Mouse (Mus musculus): ENCODE data around the gene Cpsf4l. TPM values are rescaled to one million over a fixed set of nuclear protein-coding genes. Genes with fewer than 3 reads are reported as not detected.

Gene Cpsf4l
- total and polyA plus RNA-seq, 2 experiments from 2014 or later = 0.10 TPM; not detected in 1

DNA sequence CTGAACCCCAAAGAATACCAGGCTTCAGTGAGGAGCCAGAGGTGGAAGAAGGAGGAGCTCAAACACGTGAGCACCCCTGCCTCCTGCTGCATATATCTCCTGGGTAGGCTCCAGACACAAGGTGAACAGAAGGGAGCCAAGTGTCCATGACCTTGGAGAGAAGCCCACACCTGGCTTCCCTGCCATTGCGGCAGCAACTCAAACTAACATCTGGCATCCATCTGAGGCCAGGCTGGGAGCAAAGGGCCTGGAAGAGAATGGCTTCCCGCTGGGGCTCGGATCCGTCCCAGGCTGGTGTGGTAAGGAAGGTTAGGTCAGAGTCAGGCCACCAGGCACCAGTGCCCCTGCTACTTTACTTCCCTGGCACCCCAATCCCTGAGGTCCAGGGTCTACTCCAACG lies 18.2 kb upstream of the Cpsf4l start:
- Histone ChIP-seq H3K9me3 (replicated peaks; ENCODE audit: control insufficient read depth, low read length) (no peaks in the 10 kb centered on the region), H3K9ac (replicated peaks; ENCODE audit: low read depth, low read length) (no peak overlapping the region), H3K27ac (ENCODE audit: low read depth) (no peak overlapping the region), H3K4me1 (ENCODE audit: control insufficient read depth, insufficient read depth) (peaks cover 3% of the 10 kb centered on the region; the same call in 1 of the 2 replicates), H3K4me2 (ENCODE audit: low read depth, low read length) (no peak overlapping the region), H3K27me3 (ENCODE audit: control insufficient read depth, insufficient read depth, low read length) (no peaks in the 10 kb centered on the region), H3K36me3 (replicated peaks; ENCODE audit: control insufficient read depth, insufficient read depth, low read length) (peaks cover 30% of the 10 kb centered on the region), H3K4me3 (ENCODE audit: low read depth, low read length) (no peak overlapping the region)
- 64% methylated on average over 6 of the region's 6 CpGs for WGBS
- no peak for ATAC-seq (ENCODE audit: insufficient read depth, low read depth)
- no peak for DNase-seq (ENCODE audit: low spot score)
- no peak for TF ChIP-seq EP300 (IDR thresholded peaks at IDR 0.05; ENCODE audit: low read depth)
- no peak for TF ChIP-seq CTCF (IDR thresholded peaks at IDR 0.05; ENCODE audit: low read depth)

DNA sequence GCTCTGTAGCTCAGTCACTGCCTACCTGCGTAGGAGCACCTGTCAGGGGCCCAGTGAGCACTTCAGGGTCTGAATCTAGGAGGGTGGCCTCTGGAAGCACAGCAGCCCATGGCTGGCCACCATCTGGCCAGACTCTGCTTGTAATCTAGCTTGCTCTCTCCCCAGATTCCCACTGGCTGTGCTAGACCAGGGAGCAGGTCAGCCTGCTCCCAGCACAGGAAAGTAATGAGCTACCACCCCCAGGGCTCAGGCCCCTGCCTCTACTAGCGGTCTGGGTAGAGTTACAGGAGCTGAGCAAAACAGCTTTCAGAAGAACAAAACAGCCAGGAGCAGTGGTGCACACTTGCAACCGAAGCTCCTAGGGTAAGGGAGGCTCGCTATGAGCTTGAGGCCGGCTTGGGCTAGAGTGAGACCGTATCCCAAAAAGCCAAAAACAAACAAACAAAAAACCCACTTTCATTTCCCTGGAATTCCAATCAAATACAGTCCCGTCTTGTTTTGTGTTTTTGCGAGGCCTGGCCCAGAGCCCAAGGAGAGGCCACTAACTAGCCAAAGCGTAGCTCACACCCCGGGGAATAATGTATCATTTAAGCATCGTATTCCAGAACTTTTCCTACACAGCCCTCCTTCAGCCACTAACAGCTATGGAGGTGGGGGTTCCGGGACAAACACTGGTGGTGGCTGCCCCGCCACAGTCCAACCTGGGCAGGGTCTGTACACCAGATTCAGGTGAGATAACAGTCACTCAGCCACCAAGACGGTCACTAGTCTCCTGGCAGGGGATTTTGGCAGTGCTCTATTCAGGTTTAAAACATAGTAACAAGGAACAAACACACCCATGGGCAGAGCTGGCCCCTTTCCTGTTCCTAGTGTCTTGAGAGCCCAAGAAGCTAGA lies 17.4 kb upstream of the Cpsf4l start:
- Histone ChIP-seq H3K27ac (ENCODE audit: low read depth) (peak overlapping the region; percentile 26; the same call in 1 of the 2 replicates), H3K36me3 (replicated peaks; ENCODE audit: control insufficient read depth, insufficient read depth, low read length) (peaks cover 30% of the 10 kb centered on the region), H3K9me3 (replicated peaks; ENCODE audit: control insufficient read depth, low read length) (no peaks in the 10 kb centered on the region), H3K4me1 (ENCODE audit: control insufficient read depth, insufficient read depth) (peaks cover 8% of the 10 kb centered on the region), H3K9ac (replicated peaks; ENCODE audit: low read depth, low read length) (no peak overlapping the region), H3K4me2 (ENCODE audit: low read depth, low read length) (no peak overlapping the region), H3K27me3 (ENCODE audit: control insufficient read depth, insufficient read depth, low read length) (no peaks in the 10 kb centered on the region), H3K4me3 (ENCODE audit: low read depth, low read length) (no peak overlapping the region)
- ATAC-seq (ENCODE audit: insufficient read depth, low read depth) (no peak), DNase-seq (ENCODE audit: low spot score) (no peak)
- TF ChIP-seq EP300 (IDR thresholded peaks at IDR 0.05; ENCODE audit: low read depth) (no peak), CTCF (IDR thresholded peaks at IDR 0.05; ENCODE audit: low read depth) (no peak)
- WGBS = 81% methylated on average over 14 of the region's 14 CpGs

DNA sequence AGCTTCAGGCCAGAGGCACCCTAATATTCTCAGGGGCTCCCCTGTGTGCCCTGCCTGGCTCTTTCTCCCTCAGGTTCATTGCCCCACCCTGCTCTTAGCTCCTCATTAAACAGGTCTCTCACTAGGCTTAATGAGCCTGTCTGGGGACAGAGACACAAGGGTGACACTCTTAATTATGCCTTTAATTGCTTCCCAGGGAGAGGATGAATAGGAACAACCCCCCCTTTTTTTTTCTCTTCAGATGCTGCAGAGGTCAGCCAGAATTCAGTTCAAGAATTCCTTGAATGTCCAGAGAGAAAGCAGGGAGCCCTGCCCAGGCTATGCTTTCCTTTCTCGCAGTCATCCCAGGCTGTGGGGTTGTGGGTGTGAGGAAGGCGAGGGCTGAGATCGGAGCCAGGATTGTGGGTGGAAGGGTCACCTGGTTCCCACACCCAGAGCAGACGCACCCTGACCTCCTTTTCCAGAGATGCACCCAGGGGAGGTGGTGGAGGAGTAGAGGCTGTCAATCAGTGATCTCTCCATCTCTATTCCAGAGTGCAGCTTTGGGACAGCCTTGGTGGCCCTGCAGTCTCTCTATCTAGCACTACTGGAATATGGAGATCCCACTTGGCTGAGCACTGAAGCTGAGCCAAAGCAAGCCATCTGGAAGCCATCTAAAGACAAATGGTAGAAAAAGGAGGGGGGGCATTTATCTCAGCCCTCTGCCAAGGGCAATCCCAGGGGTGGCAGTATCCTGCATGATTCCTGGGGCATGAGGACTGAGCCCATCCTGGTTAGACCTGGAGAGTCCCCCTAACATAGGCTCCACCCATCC lies 15.6 kb upstream of the Cpsf4l start:
- no peaks in the 10 kb centered on the region for H3K9me3 ChIP-seq (replicated peaks; ENCODE audit: control insufficient read depth, low read length)
- H3K27me3 ChIP-seq (ENCODE audit: control insufficient read depth, insufficient read depth, low read length) = no peaks in the 10 kb centered on the region
- peak overlapping the region; percentile 44 for H3K27ac ChIP-seq (ENCODE audit: low read depth)
- no peak for TF ChIP-seq CTCF (IDR thresholded peaks at IDR 0.05; ENCODE audit: low read depth)
- H3K4me3 ChIP-seq (ENCODE audit: low read depth, low read length) = no peak overlapping the region
- 70% methylated on average over 4 of the region's 4 CpGs for WGBS
- H3K4me2 ChIP-seq (ENCODE audit: low read depth, low read length) = no peak overlapping the region
- peaks cover 8% of the 10 kb centered on the region for H3K4me1 ChIP-seq (ENCODE audit: control insufficient read depth, insufficient read depth)
- peaks cover 30% of the 10 kb centered on the region for H3K36me3 ChIP-seq (replicated peaks; ENCODE audit: control insufficient read depth, insufficient read depth, low read length)
- ATAC-seq (ENCODE audit: insufficient read depth, low read depth) (peak; percentile 25; the same call in 1 of the 2 replicates), DNase-seq (ENCODE audit: low spot score) (no peak)
- H3K9ac ChIP-seq (replicated peaks; ENCODE audit: low read depth, low read length) = no peak overlapping the region

DNA sequence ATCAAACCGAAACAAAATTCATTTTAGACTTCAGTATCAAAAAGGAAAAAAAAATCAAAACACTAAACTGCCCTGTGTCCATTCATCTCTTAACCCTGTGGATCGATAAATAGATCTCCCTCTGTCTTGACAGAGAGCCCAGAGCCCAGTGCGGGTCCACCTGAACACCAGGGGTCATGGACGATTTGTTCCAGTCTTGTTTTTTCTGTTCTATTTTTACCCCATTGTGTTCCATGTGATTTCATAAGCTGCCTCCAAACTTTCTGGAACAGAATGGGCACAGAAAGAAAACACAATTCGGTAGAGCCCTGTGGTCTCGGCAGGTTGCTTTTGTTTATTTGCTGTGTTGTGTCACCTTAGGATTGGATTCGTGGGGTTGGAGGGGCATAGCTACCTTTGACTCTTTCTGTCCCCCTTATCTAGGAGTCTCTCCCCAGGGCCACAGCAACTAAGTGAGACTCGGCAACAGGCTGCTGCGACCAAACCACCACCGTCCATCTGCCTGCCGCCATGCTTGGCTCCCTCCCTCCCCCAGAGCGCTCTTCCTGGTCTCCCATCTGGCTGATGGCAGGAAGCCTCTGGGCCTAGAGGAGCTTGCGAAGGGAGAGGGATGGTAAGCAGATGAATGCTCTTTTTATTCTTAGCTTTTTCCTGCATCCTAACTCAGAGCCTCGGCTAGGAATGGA lies 12.7 kb upstream of the Cpsf4l start:
- H3K9ac ChIP-seq (replicated peaks; ENCODE audit: low read depth, low read length) = no peak overlapping the region
- TF ChIP-seq EP300 (IDR thresholded peaks at IDR 0.05; ENCODE audit: low read depth) (no peak), CTCF (IDR thresholded peaks at IDR 0.05; ENCODE audit: low read depth) (no peak)
- DNase-seq (ENCODE audit: low spot score) = no peak
- WGBS = 40% methylated on average over 14 of the region's 14 CpGs
- no peaks in the 10 kb centered on the region for H3K27me3 ChIP-seq (ENCODE audit: control insufficient read depth, insufficient read depth, low read length)
- no peak; the same call in 1 of the 2 replicates for ATAC-seq (ENCODE audit: insufficient read depth, low read depth)
- peak overlapping the region; percentile 13; the same call in 1 of the 2 replicates for H3K4me2 ChIP-seq (ENCODE audit: low read depth, low read length)
- peaks cover 8% of the 10 kb centered on the region for H3K4me1 ChIP-seq (ENCODE audit: control insufficient read depth, insufficient read depth)
- 0 out of 2 replicates have a peak overlapping the region, but pooled peaks have one; percentile 49 for H3K27ac ChIP-seq (ENCODE audit: low read depth)
- H3K9me3 ChIP-seq (replicated peaks; ENCODE audit: control insufficient read depth, low read length) = no peaks in the 10 kb centered on the region
- H3K4me3 ChIP-seq (ENCODE audit: low read depth, low read length) = no peak overlapping the region
- H3K36me3 ChIP-seq (replicated peaks; ENCODE audit: control insufficient read depth, insufficient read depth, low read length) = peaks cover 11% of the 10 kb centered on the region

DNA sequence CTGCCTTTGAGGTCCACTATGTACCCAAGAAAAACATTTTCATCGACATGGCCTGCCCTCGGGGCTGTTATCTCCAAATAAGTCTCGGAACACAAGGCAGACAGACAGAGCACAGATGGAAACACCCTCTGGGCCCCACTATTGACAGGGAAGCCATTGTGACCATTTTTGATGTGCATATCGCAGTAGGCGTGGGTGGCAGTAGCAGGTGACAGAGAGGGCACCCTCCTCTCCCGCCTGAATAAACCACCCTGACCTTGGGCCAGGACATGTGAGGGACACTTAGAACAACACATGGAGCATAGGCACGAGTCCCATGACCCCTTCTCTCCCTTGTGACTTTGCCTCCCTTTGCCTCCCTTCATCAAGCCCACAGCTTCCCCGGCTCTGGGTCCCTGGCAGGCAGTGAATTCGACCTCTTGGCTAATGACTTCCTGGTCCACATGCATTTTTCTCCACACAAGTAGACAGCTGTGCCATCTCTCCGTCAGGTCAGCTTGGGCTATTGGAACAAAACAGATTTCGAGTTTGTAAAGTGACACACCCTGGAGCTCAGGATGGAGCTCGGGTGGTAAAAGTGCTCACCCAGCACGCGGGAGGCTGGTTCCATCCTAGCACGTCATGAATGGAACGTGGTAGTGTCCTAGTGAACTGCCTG lies 8.1 kb upstream of the Cpsf4l start:
- TF ChIP-seq CTCF (IDR thresholded peaks at IDR 0.05; ENCODE audit: low read depth) (no peak), EP300 (IDR thresholded peaks at IDR 0.05; ENCODE audit: low read depth) (no peak)
- 62% methylated on average over 16 of the region's 16 CpGs for WGBS
- no peaks in the 10 kb centered on the region for H3K36me3 ChIP-seq (replicated peaks; ENCODE audit: control insufficient read depth, insufficient read depth, low read length)
- no peak overlapping the region for H3K4me3 ChIP-seq (ENCODE audit: low read depth, low read length)
- no peaks in the 10 kb centered on the region for H3K9me3 ChIP-seq (replicated peaks; ENCODE audit: control insufficient read depth, low read length)
- H3K9ac ChIP-seq (replicated peaks; ENCODE audit: low read depth, low read length) = no peak overlapping the region
- no peaks in the 10 kb centered on the region for H3K27me3 ChIP-seq (ENCODE audit: control insufficient read depth, insufficient read depth, low read length)
- no peak overlapping the region for H3K4me2 ChIP-seq (ENCODE audit: low read depth, low read length)
- DNase-seq (ENCODE audit: low spot score) = no peak
- no peak for ATAC-seq (ENCODE audit: insufficient read depth, low read depth)
- no peak overlapping the region for H3K27ac ChIP-seq (ENCODE audit: low read depth)
- peaks cover 7% of the 10 kb centered on the region for H3K4me1 ChIP-seq (ENCODE audit: control insufficient read depth, insufficient read depth)

Measured in heart, postnatal 0 days (tissue).